Mouse (Mus musculus) testis, adult 2 months (tissue): ENCODE measurements around the gene Btn2a2.

Source experiments
- CTCF ChIP-seq: fragments of 200-500 bp; IDR thresholded peaks from 2 replicates; pipeline ENCODE4 v1.5.1; 2012; ENCODE audit warnings: low read depth, mild to moderate bottlenecking, inconsistent platforms, low read length, moderate library complexity; ENCODE audit not compliant: control insufficient read depth, insufficient read depth, insufficient replicate concordance
- POLR2A ChIP-seq: fragments of 200-500 bp; IDR thresholded peaks from 2 replicates; pipeline ENCODE4 v1.6.1; 2012; ENCODE audit warnings: low read depth, mild to moderate bottlenecking, inconsistent platforms, low read length, moderate library complexity; ENCODE audit not compliant: control insufficient read depth

DNA sequence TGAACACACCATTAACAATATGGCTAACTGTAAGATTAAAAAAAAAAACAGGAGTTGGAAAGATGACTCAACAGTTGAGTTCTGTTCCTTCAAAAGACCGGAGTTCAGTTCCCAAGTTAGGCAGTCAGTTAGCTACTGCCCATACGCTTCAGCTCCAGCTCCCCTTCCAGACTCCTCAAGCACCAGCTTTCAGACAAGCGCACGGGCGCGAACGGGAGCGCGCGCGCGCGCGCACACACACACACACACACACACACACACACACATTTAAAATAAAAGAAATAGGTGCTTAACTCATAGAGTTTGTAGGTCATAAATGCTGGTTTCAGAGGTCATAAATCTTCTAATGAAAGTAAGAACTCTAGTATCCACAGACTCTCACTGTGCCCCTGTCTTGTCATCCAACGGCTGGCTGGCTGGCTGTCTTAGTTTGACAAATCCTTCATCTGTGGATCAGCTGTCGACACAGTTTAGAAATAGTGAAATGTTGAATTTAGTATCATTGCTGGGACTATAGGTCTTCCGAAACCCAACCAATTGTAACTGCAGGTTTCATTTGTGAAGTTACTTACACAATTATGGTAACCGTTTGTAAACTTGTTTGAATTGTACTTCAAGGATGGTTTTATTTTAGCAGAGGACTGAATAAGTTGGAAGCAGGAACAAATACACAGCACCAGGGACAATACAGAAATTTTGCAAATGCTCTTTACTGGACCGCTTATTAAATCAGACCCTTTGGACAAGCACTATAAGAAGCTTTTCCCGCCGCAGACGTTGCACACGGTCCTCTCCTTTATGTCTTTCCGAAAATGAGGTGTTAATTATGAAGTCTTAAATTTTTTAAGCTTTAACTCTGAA lies 39.2 kb downstream of the Btn2a2 start:
- TF ChIP-seq CTCF: no peak
- no peak for TF ChIP-seq POLR2A
